Mouse (Mus musculus) cortical plate, adult 2 months (tissue): ENCODE data around the gene Mc1r. TPM values are rescaled to one million over a fixed set of nuclear protein-coding genes. Genes with fewer than 3 reads are reported as not detected.
A peak's percentile ranks its signal among the peaks of the same experiment; 100 is the strongest.
"Not testable (repeated sequence)": the region's sequence is repeated elsewhere in the genome, so short reads cannot be mapped to it uniquely, and the experiment has no call there.

Experiments
- H3K27ac ChIP-seq: fragments of 200-500 bp; 2 replicates; pipeline ENCODE4 v1.5.1; 2012; ENCODE audit warnings: low read length, control low read depth, inconsistent platforms; ENCODE audit not compliant: insufficient read depth
- H3K4me1 ChIP-seq: fragments of 200-500 bp; 2 replicates; pipeline ENCODE4 v1.6.1; 2011; ENCODE audit warnings: low read length; ENCODE audit not compliant: control insufficient read depth, insufficient read depth
- H3K4me3 ChIP-seq: fragments of 200-500 bp; 2 replicates; pipeline ENCODE4 v1.5.1; 2011; ENCODE audit warnings: mild to moderate bottlenecking, low read length, control low read depth; ENCODE audit not compliant: insufficient read depth
- CTCF ChIP-seq: fragments of 200-500 bp; IDR thresholded peaks from 2 replicates; pipeline ENCODE4 v1.5.1; 2011; ENCODE audit warnings: mild to moderate bottlenecking, control low read depth, low read length; ENCODE audit not compliant: insufficient read depth; ENCODE audit errors: extremely low read depth
- POLR2A ChIP-seq: fragments of 200-500 bp; IDR thresholded peaks from 2 replicates; pipeline ENCODE4 v1.6.1; 2011; ENCODE audit warnings: mild to moderate bottlenecking, low read length, control low read depth; ENCODE audit not compliant: insufficient read depth; ENCODE audit errors: extremely low read depth
- polyA plus RNA-seq: library from polyadenylated mRNA; depleted of rRNA; stranded (reverse); fragments of >200 nt; gene quantifications from 2 replicates; pipeline ENCODE4 v1.2.3, GENCODE M21; 2012

Gene Mc1r
- polyA plus RNA-seq, 1 experiment: 0.02 TPM

DNA sequence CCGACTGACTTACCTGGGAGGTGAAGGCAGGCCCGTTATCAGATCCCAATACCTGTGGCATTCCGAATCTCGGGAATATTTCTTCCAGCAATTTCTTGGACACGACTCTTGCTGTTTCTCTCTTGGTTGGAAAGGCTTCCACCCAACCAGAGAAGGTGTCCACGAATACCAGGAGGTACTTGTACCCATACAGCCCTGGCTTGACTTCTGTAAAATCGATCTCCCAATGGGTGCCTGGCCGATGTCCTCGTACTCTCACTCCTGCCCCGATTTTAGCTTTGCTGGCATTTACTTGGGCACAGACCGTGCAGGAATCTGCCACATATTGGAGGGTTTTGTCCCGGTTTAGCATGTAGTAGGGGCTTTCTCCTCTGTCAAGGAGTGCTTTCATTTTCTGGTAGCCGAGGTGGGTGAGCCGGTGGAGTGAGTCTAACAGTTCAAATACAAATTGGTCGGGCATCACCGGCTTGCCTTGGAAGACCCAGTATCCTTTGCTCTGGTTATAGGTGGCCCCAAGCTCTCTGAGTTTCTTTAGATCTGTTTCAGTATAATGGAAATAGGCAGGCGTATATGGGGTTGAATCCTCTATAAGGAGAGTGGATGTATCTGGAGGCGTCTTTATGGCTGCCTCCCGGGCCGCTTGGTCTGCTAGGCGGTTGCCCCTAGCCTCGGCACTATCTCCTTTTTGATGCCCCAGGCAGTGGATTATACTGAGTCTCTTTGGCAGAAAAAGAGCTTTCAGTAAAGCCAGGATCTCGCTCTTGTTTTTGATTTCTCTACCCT is 22.2 kb downstream of the Mc1r start:
- Histone ChIP-seq H3K4me3 (no peak overlapping the region), H3K4me1 (no peaks in the 10 kb centered on the region), H3K27ac (no peak overlapping the region)
- TF ChIP-seq CTCF (no peak), POLR2A (no peak)

GRCm38 (mm10) chr8:123429722-123430013 is 22.8 kb downstream of the Mc1r start:
- not testable (repeated sequence) for H3K27ac ChIP-seq

DNA sequence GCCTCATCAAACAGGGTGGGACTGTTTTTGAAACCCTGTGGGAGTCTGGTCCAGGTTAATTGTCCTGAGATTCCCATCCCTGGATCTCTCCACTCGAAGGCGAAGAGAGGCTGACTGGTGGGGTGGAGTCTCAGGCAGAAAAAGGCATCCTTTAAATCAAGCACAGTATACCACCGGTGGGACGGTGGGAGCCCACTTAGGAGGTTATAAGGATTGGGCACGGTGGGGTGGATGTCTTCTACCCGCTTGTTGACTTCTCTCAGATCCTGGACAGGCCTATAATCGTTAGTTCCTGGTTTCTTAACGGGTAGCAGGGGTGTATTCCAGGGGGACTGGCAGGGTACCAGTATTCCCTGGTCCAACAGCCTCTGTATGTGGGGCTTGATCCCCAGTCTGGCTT is 24.0 kb downstream of the Mc1r start:
- not testable (repeated sequence) for H3K4me3 ChIP-seq, H3K27ac ChIP-seq, H3K4me1 ChIP-seq

More at GRCm38 (mm10) chr8:123429722-123430013, 22.8 kb downstream of the Mc1r start:
- not testable (repeated sequence) for H3K4me3 ChIP-seq, H3K4me1 ChIP-seq

- Histone ChIP-seq H3K4me3 (no peak overlapping the region), H3K27ac (no peak overlapping the region), H3K4me1 (no peaks in the 10 kb centered on the region)
- no peak for TF ChIP-seq POLR2A
- no peak for TF ChIP-seq CTCF
Measured at GRCm38 (mm10) chr8:123431616-123432365, 24.9 kb downstream of the Mc1r start.

- Histone ChIP-seq H3K27ac (no peak overlapping the region), H3K4me3 (no peak overlapping the region), H3K4me1 (no peaks in the 10 kb centered on the region)
- TF ChIP-seq CTCF: no peak
- TF ChIP-seq POLR2A: no peak
Measured at GRCm38 (mm10) chr8:123432381-123432780, 25.5 kb downstream of the Mc1r start.

GRCm38 (mm10) chr8:123433241-123433974 is 26.5 kb downstream of the Mc1r start:
- not testable (repeated sequence) for H3K4me1 ChIP-seq, H3K27ac ChIP-seq, H3K4me3 ChIP-seq

DNA sequence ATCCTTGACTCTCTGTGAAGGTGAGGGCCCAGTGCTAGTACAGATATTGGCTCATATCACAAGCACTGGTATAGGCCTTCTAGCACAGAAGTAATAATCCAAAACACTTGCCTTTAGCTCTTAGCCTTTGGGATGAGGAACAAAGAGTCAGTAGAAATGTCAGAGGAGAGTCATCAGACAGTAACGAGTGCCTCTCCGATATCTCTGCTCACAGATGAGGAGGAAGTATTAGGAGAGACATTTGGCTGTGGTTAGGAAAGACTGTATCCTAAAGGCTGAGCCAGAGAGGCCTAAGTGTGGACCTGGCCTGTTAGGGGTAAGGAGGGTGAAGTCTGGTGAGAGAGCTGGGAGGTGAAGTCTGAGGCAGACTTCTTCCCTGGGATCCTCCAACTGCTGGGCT is 34.9 kb downstream of the Mc1r start:
- TF ChIP-seq CTCF (no peak), POLR2A (no peak)
- Histone ChIP-seq H3K27ac (no peak overlapping the region), H3K4me3 (no peak overlapping the region), H3K4me1 (no peaks in the 10 kb centered on the region)

- Histone ChIP-seq H3K4me3 (peak overlapping the region; percentile 89), H3K27ac (no peak overlapping the region), H3K4me1 (no peaks in the 10 kb centered on the region)
- TF ChIP-seq POLR2A: no peak
- TF ChIP-seq CTCF: no peak
Measured at GRCm38 (mm10) chr8:123442351-123442750, 35.4 kb downstream of the Mc1r start.

GRCm38 (mm10) chr8:123442871-123443575 is 36.1 kb downstream of the Mc1r start:
- Histone ChIP-seq H3K4me3 (peak overlapping the region; percentile 89), H3K4me1 (no peaks in the 10 kb centered on the region), H3K27ac (peak overlapping the region; percentile 71)
- peak; percentile 65; the same call in 1 of the 2 replicates for TF ChIP-seq POLR2A
- TF ChIP-seq CTCF: peak; percentile 43

DNA sequence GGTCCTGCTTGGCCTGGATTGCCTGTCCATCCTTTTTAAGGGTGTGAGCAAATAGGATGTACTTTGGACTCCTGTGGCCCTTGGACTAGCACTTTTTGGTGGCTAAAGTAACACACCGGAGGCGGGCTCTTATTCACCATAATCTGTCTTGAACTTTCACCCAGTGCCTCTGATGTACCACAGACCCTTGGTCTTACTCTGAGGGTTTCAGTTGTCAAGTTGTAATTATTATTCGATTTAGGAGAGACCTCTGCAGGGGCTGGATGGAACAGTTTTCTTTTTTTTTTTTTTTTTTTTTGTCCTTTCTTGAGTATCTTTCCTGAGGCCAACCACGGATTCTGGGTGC is 36.6 kb downstream of the Mc1r start:
- TF ChIP-seq CTCF (no peak), POLR2A (no peak)
- Histone ChIP-seq H3K27ac (no peak overlapping the region), H3K4me3 (peak overlapping the region; percentile 89), H3K4me1 (no peaks in the 10 kb centered on the region)
